19 mouse cellular contexts compared by ENCODE assay signal in genomic region chr17:13541249-13541648, GRCm38 (mm10).
DNase-seq lines count a peak whose midpoint lies in the region; ATAC-seq lines count a peak whose summit lies in the region.
"Had no signal": no experiment of that assay in that cellular context is flagged by ENCODE, and none has a peak within 500 bp of the region (broad histone marks: within the 10 kb centered on the region; RNA-seq: fewer than 3 reads in every experiment).

No protein-coding gene starts in this region.

- no peaks in the 10 kb centered on the region for H3K4me1 ChIP-seq in forebrain, embryonic 11.5 days (replicated peaks; ENCODE audit: control insufficient read depth, insufficient read depth, low read length)
- no peaks in the 10 kb centered on the region for H3K4me1 ChIP-seq in forebrain, embryonic 16.5 days (replicated peaks; ENCODE audit: control insufficient read depth, insufficient read depth, low read length)
- no peaks in the 10 kb centered on the region for H3K4me1 ChIP-seq in kidney, embryonic 16.5 days (ENCODE audit: insufficient read depth, low read length)
- no peaks in the 10 kb centered on the region for H3K4me1 ChIP-seq in kidney, embryonic 14.5 days (ENCODE audit: control insufficient read depth, insufficient read depth, low read length)
- H3K4me1 ChIP-seq in midbrain, embryonic 14.5 days (ENCODE audit: control insufficient read depth, insufficient read depth, low read length) = no peaks in the 10 kb centered on the region
- no peaks in the 10 kb centered on the region for H3K4me1 ChIP-seq in midbrain, embryonic 11.5 days (ENCODE audit: control insufficient read depth, insufficient read depth, low read length)
- H3K4me1 ChIP-seq: forebrain, embryonic 15.5 days; hindbrain, embryonic 15.5 days; limb, embryonic 15.5 days had no signal

- 70% methylated on average over 12 of the region's 12 CpGs for WGBS in forebrain, embryonic 11.5 days
- WGBS in forebrain, embryonic 16.5 days = 70% methylated on average over 12 of the region's 12 CpGs
- 68% methylated on average over 12 of the region's 12 CpGs for WGBS in kidney, embryonic 16.5 days
- 70% methylated on average over 12 of the region's 12 CpGs for WGBS in kidney, embryonic 14.5 days
- WGBS in midbrain, embryonic 14.5 days = 69% methylated on average over 12 of the region's 12 CpGs
- WGBS in midbrain, embryonic 11.5 days = 70% methylated on average over 12 of the region's 12 CpGs

- no peaks in the 10 kb centered on the region for H3K27me3 ChIP-seq in forebrain, embryonic 11.5 days (ENCODE audit: control insufficient read depth, insufficient read depth, low read length)
- H3K27me3 ChIP-seq in forebrain, embryonic 16.5 days (replicated peaks; ENCODE audit: control insufficient read depth, insufficient read depth, low read length) = no peaks in the 10 kb centered on the region
- H3K27me3 ChIP-seq in kidney, embryonic 16.5 days (ENCODE audit: insufficient read depth, low read length) = no peaks in the 10 kb centered on the region
- no peaks in the 10 kb centered on the region for H3K27me3 ChIP-seq in kidney, embryonic 14.5 days (ENCODE audit: control insufficient read depth, insufficient read depth, low read length)
- H3K27me3 ChIP-seq in midbrain, embryonic 14.5 days (ENCODE audit: control insufficient read depth, insufficient read depth, low read length) = no peaks in the 10 kb centered on the region
- no peaks in the 10 kb centered on the region for H3K27me3 ChIP-seq in midbrain, embryonic 11.5 days (ENCODE audit: control insufficient read depth, insufficient read depth, low read length)
- no peaks in the 10 kb centered on the region for H3K27me3 ChIP-seq in splenic B cell, adult 2 months (ENCODE audit: control insufficient read depth, insufficient read depth, low read length, poor library complexity, severe bottlenecking)
- H3K27me3 ChIP-seq: forebrain, embryonic 15.5 days; hindbrain, embryonic 15.5 days; limb, embryonic 15.5 days had no signal

- no peak overlapping the region for H3K27ac ChIP-seq in forebrain, embryonic 11.5 days (ENCODE audit: low read depth, low read length)
- H3K27ac ChIP-seq in forebrain, embryonic 16.5 days (ENCODE audit: low read length) = no peak overlapping the region
- no peak overlapping the region for H3K27ac ChIP-seq in kidney, embryonic 16.5 days (ENCODE audit: low read length)
- no peak overlapping the region for H3K27ac ChIP-seq in kidney, embryonic 14.5 days (ENCODE audit: low read depth, low read length)
- H3K27ac ChIP-seq in midbrain, embryonic 14.5 days (replicated peaks; ENCODE audit: low read depth, low read length) = no peak overlapping the region
- H3K27ac ChIP-seq in midbrain, embryonic 11.5 days (ENCODE audit: low read depth, low read length) = no peak overlapping the region
- H3K27ac ChIP-seq: forebrain, embryonic 15.5 days; gastrocnemius, adult 2 months; hindbrain, embryonic 15.5 days; limb, embryonic 15.5 days had no signal

- H3K36me3 ChIP-seq in forebrain, embryonic 11.5 days (ENCODE audit: control insufficient read depth, insufficient read depth, low read length) = no peaks in the 10 kb centered on the region
- no peaks in the 10 kb centered on the region for H3K36me3 ChIP-seq in forebrain, embryonic 16.5 days (ENCODE audit: control insufficient read depth, insufficient read depth)
- H3K36me3 ChIP-seq in kidney, embryonic 16.5 days (ENCODE audit: insufficient read depth, low read length) = no peaks in the 10 kb centered on the region
- H3K36me3 ChIP-seq in kidney, embryonic 14.5 days (ENCODE audit: control insufficient read depth, insufficient read depth, low read length) = no peaks in the 10 kb centered on the region
- no peaks in the 10 kb centered on the region for H3K36me3 ChIP-seq in midbrain, embryonic 14.5 days (ENCODE audit: control insufficient read depth, insufficient read depth, low read length)
- H3K36me3 ChIP-seq in midbrain, embryonic 11.5 days (ENCODE audit: control insufficient read depth, insufficient read depth, low read length) = no peaks in the 10 kb centered on the region
- H3K36me3 ChIP-seq in splenic B cell, adult 2 months (ENCODE audit: control insufficient read depth, insufficient read depth, low read length, poor library complexity, severe bottlenecking) = no peaks in the 10 kb centered on the region
- H3K36me3 ChIP-seq: forebrain, embryonic 15.5 days; hindbrain, embryonic 15.5 days; limb, embryonic 15.5 days had no signal

- no peak overlapping the region for H3K9ac ChIP-seq in forebrain, embryonic 11.5 days (ENCODE audit: low read length)
- H3K9ac ChIP-seq in forebrain, embryonic 16.5 days (replicated peaks; ENCODE audit: low read depth, low read length) = no peak overlapping the region
- H3K9ac ChIP-seq in kidney, embryonic 16.5 days (replicated peaks; ENCODE audit: low read length) = no peak overlapping the region
- no peak overlapping the region for H3K9ac ChIP-seq in kidney, embryonic 14.5 days (ENCODE audit: low read depth, low read length)
- no peak overlapping the region for H3K9ac ChIP-seq in midbrain, embryonic 14.5 days (replicated peaks; ENCODE audit: low read length)
- H3K9ac ChIP-seq in midbrain, embryonic 11.5 days (ENCODE audit: low read length) = no peak overlapping the region
- H3K9ac ChIP-seq: forebrain, embryonic 15.5 days; hindbrain, embryonic 15.5 days; limb, embryonic 15.5 days; lung, embryonic 14.5 days had no signal

- H3K4me2 ChIP-seq in forebrain, embryonic 11.5 days (ENCODE audit: low read depth, low read length, severe bottlenecking) = no peak overlapping the region
- no peak overlapping the region for H3K4me2 ChIP-seq in forebrain, embryonic 16.5 days (ENCODE audit: low read length)
- H3K4me2 ChIP-seq in kidney, embryonic 16.5 days (replicated peaks; ENCODE audit: low read depth, low read length) = no peak overlapping the region
- H3K4me2 ChIP-seq in kidney, embryonic 14.5 days (replicated peaks; ENCODE audit: low read depth, low read length) = no peak overlapping the region
- no peak overlapping the region for H3K4me2 ChIP-seq in midbrain, embryonic 14.5 days (ENCODE audit: low read length)
- H3K4me2 ChIP-seq in midbrain, embryonic 11.5 days = no peak overlapping the region
- H3K4me2 ChIP-seq: forebrain, embryonic 15.5 days; hindbrain, embryonic 15.5 days; limb, embryonic 15.5 days; lung, embryonic 14.5 days had no signal

- DNase-seq in forebrain, embryonic 11.5 days (ENCODE audit: low spot score) = no peak
- no peak for DNase-seq in midbrain, embryonic 14.5 days
- DNase-seq in midbrain, embryonic 11.5 days (ENCODE audit: low spot score, missing footprints) = no peak
- peak; percentile 10 for DNase-seq in splenic B cell, adult 2 months (ENCODE audit: low read depth, low spot score)
- DNase-seq in cerebellum, adult 9-10 months = no peak
- DNase-seq: adrenal gland, postnatal 36 days; cerebellum, adult 8-10 months; gastrocnemius, adult 2 months; heart, adult 18-20 months; kidney, adult 9 months; layer of hippocampus, postnatal 36 days; lung, embryonic 14.5 days; thymus, postnatal 14 days had no signal

- peaks cover 48% of the 10 kb centered on the region for H3K9me3 ChIP-seq in forebrain, embryonic 11.5 days (ENCODE audit: control insufficient read depth, low read length)
- H3K9me3 ChIP-seq in forebrain, embryonic 16.5 days (ENCODE audit: control insufficient read depth, low read length) = peaks cover 38% of the 10 kb centered on the region
- peaks cover 52% of the 10 kb centered on the region for H3K9me3 ChIP-seq in kidney, embryonic 16.5 days (ENCODE audit: low read length)
- peaks cover 50% of the 10 kb centered on the region for H3K9me3 ChIP-seq in kidney, embryonic 14.5 days (ENCODE audit: control insufficient read depth, low read length)
- H3K9me3 ChIP-seq in midbrain, embryonic 14.5 days (ENCODE audit: control insufficient read depth, low read length) = peaks cover 59% of the 10 kb centered on the region
- H3K9me3 ChIP-seq in midbrain, embryonic 11.5 days (ENCODE audit: control insufficient read depth, low read length) = peaks cover 39% of the 10 kb centered on the region

- ATAC-seq in forebrain, embryonic 11.5 days (replicated peaks; ENCODE audit: low FRiP score) = 0 out of 2 replicates have a peak, but pooled peaks have one; percentile 1
- ATAC-seq in forebrain, embryonic 16.5 days = no peak
- ATAC-seq in kidney, embryonic 16.5 days (ENCODE audit: low FRiP score, low TSS enrichment) = 0 out of 2 replicates have a peak, but pooled peaks have one; percentile 11
- ATAC-seq in kidney, embryonic 14.5 days (ENCODE audit: low FRiP score, low TSS enrichment) = no peak
- 0 out of 2 replicates have a peak, but pooled peaks have one; percentile 19 for ATAC-seq in midbrain, embryonic 14.5 days (ENCODE audit: low FRiP score, low TSS enrichment)
- ATAC-seq in midbrain, embryonic 11.5 days (ENCODE audit: low FRiP score) = no peak
- ATAC-seq: forebrain, embryonic 15.5 days had no signal

- H3K4me3 ChIP-seq in forebrain, embryonic 11.5 days (ENCODE audit: low read depth, low read length) = no peak overlapping the region
- H3K4me3 ChIP-seq in forebrain, embryonic 16.5 days (replicated peaks; ENCODE audit: low read length) = no peak overlapping the region
- no peak overlapping the region for H3K4me3 ChIP-seq in kidney, embryonic 16.5 days (ENCODE audit: low read length)
- H3K4me3 ChIP-seq in kidney, embryonic 14.5 days (ENCODE audit: low read length) = no peak overlapping the region
- H3K4me3 ChIP-seq in midbrain, embryonic 14.5 days (replicated peaks; ENCODE audit: low read depth, low read length) = no peak overlapping the region
- no peak overlapping the region for H3K4me3 ChIP-seq in midbrain, embryonic 11.5 days (ENCODE audit: low read depth, low read length)
- H3K4me3 ChIP-seq: forebrain, embryonic 15.5 days; gastrocnemius, adult 2 months; hindbrain, embryonic 15.5 days; limb, embryonic 15.5 days had no signal

Comparison
In these comparisons a context has a peak if more than half of its experiments do, and no peak if none do; other contexts are left out.
1. ATAC-seq: peak in forebrain, embryonic 11.5 days (single experiment), kidney, embryonic 16.5 days (single experiment) and midbrain, embryonic 14.5 days (single experiment); none in forebrain, embryonic 16.5 days (single experiment), kidney, embryonic 14.5 days (single experiment) and midbrain, embryonic 11.5 days (single experiment).